Mouse (Mus musculus) heart, postnatal 25 days (tissue): Measurements from ENCODE around the gene Slc25a11. TPM values are rescaled to one million over a fixed set of nuclear protein-coding genes. Genes with fewer than 3 reads are reported as not detected.

ENCODE experiments used
- DNase-seq: peaks from one replicate; pipeline ENCODE4 v3.0.0; 2022; ENCODE audit warnings: low spot score
- intact Hi-C: fragments of 180-260 bp; cut with DNase I; formaldehyde crosslinking; loops from one replicate; pipeline ENCODE4 v1.15.1; 2025
- total RNA-seq, 2 experiments: library from RNA; stranded (reverse); gene quantifications; 2 replicates each; pipeline ENCODE4 v1.2.3; 2021

Slc25a11 gene
- total RNA-seq, 2 experiments from 2014 or later, result 550 to 562 TPM

GRCm38 (mm10) chr11:70635601-70636000, 11.7 kb downstream of the Slc25a11 start:
- DNase-seq, result no peak
- intact Hi-C loops, result no loop called here

DNA sequence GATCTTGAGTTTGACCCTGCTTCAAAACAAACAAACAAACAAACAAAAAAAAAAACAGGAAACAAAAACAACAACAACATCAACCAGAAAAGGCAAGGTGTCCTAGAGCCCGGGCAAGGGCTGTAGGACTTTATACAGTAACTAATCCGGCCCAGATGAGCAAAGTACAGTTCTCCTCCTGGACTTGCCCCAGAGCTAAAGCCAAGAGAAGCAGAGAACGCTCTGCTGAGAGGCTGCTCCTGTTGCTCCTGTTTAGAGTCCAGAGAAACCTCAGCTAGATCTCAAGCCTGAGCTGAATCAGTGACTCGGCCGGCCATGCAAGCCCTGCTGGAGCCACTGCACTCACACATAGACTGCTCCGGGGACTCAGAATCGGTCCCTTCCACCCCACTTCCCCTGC, 17.1 kb downstream of the Slc25a11 start:
- intact Hi-C loops, result no loop called here
- DNase-seq, result no peak

GRCm38 (mm10) chr11:70629557-70629956, 17.7 kb downstream of the Slc25a11 start:
- intact Hi-C loops, result loop anchor here (2.0 to 5.0 kb wide), 2 partner anchors 112 to 125 kb away; partner anchors contain the start of gene Gltpd2

DNA sequence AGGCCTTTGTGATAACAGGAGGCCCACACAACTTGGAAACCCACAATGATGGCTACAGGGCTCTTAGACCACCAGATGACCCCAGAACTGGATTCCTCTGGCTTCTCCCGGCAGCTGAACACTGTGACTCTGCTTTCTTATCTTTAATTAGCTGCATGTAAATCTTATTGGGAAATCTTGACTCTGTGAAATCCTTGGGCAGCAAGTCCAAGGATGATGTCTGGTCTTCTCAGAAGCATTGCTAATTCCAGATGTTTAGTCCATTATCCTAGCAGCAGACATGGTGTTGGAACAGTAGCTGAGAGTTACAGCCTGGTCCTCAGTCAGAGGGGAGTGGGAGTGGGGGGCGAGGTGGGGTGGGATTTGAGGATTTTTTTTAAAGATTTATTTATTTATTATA, 18.8 kb downstream of the Slc25a11 start:
- intact Hi-C loops, result loop anchor here (2.0 to 5.0 kb wide), 2 partner anchors 111 to 126 kb away; partner anchors contain the start of gene Gltpd2
- no peak for DNase-seq

More at GRCm38 (mm10) chr11:70629557-70629956, 17.7 kb downstream of the Slc25a11 start:
- no peak for DNase-seq

DNA sequence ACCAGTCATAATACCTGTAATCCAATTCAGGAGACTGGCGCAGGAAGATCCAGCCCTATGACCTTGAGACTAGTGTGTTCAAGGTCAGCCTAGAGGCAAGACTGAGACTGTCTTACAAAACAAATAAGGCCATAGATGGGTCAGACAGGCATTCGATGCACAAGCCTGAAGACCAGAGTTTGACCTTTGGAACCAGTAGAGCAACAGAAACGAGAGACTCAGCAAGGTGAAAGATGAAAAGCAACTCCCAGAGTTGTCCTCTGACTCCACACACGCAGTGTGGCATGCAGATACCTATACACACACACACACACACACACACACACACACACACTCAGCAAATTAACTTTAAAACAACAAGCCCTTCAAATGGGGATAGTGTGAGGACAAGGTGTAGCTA, 20.4 kb downstream of the Slc25a11 start:
- DNase-seq, result no peak
- intact Hi-C loops, result loop anchor here (5.0 kb wide), 1 partner anchor 110 kb away; the partner anchor contains the start of gene Gltpd2

DNA sequence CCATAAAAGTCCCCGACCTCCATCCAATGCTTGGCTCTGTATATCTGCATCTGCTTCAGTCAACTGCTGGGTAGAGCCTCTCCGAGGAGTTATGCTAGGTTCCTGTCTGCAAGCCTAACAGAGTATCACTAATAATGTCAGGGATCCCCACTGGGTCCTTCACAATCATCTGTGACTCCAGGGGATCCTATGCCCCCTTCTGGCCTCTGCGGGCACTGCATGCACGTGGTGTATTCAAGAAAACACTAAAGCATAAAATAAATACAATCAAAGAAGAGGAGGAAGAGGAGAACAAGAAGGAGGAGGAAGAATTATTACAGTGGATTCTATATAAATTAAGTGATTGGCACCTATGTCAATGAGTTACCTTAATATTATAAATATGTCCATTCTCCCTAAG, 21.8 kb downstream of the Slc25a11 start:
- no peak for DNase-seq
- intact Hi-C loops, result loop anchor here (5.0 kb wide), 1 partner anchor 108 kb away; the partner anchor contains the start of gene Gltpd2

DNA sequence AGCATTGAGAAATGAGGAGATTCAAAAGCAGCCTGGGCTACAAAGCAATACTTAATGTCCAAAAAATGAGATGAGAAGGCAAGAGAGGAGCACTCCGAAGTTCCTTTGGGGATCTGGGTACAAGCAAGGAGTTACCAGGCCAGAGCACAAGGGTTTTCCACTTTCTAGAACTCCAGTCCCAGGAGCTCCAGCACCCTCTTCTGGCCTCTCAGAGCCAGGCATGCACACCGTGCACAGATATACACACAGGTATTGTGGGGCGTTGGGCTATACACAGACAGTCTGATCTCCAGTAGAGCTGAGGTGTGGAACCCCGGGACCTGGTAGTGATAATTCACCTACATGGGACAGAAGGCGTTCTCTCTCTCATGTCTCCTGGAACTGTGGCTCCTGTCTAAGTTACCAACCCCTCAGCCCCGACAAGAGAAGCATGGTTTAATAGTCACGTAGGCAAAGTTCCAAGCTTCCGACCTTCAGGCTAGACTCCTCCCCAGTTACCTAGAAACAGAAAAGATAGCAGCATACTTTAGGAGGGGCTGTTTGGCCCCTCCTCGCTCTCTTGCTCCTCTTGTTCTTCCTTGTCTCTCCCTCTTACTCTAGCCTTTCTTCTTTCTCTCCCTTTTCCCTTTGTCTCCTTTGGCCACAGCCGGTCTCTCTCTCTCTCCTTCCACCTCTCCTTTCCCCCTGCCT, 24.1 kb downstream of the Slc25a11 start:
- DNase-seq, result no peak
- intact Hi-C loops, result no loop called here

GRCm38 (mm10) chr11:70621972-70622814, 25.1 kb downstream of the Slc25a11 start:
- DNase-seq, result no peak

GRCm38 (mm10) chr11:70619101-70619500, 28.2 kb downstream of the Slc25a11 start, which contains the start of gene Chrne:
Chrne (minus strand) TSS chr11:70619216.
- intact Hi-C loops, result no loop called here
- no peak for DNase-seq

More at GRCm38 (mm10) chr11:70621972-70622814, 25.1 kb downstream of the Slc25a11 start:
- intact Hi-C loops, result no loop called here

- intact Hi-C loops, result no loop called here
- DNase-seq, result no peak
These were observed 31.7 kb downstream of the Slc25a11 start, which contains the start of gene 4930544D05Rik for GRCm38 (mm10) chr11:70615516-70616093. 4930544D05Rik (plus strand) TSS chr11:70615848.

DNA sequence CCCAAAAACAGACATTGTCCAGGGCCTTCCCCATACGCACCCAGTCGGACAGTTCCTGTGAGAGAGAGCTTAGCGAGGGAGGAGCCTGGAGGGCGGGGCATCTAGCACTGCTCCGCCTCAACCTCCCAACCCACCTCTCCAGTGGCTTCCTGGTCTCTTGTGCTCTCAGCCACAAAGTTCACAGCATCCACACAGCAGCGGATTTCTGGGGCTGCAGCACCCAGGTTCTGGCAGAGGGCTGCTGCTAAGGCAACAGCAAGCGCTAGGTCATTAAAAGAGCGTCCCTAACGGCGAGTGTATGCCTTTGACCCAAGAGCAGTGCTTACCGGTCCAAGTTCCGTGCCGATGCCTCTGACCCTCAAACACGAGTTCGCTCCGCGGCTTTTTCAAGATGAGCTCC, 32.2 kb downstream of the Slc25a11 start:
- DNase-seq, result peak; percentile 55
- intact Hi-C loops, result no loop called here

DNA sequence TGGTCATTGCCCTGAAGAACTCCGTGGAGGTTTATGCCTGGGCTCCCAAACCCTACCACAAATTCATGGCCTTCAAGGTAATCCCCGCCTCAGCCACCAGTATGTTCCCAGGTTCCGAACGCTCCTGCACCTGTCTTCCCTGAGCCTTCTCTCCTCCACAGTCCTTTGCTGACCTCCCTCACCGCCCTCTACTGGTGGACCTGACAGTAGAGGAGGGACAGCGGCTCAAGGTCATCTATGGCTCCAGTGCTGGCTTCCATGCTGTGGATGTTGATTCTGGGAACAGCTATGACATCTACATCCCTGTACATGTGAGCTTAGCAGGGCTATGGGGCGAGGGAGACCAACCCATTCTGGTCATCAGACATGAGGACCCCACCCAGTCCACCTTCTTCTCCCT, 34.8 kb downstream of the Slc25a11 start:
- intact Hi-C loops, result no loop called here
- DNase-seq, result no peak

DNA sequence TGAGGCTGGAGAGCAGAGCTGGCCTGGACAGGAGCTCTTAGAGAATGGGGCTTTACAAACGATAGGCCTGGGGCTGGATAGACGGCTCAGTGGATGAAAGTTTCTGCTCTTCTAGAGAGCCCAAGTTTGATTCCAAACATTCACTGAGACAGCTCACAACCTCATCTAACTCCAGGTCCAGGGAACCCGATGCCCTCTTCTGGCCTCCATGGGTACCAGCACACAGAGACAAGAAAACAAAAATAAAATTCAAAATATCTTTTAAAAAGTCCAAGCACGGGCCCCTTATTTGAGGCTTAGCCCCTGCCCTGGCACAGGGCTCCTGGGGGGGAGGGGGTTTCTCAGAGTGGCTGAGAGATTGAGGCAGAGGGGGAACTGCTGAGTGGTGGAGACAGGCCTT, 36.5 kb downstream of the Slc25a11 start:
- intact Hi-C loops, result no loop called here

GRCm38 (mm10) chr11:70608381-70609066, 38.8 kb downstream of the Slc25a11 start:
- intact Hi-C loops, result no loop called here
- no peak for DNase-seq

More for the DNA sequence above, 36.5 kb downstream of the Slc25a11 start:
- DNase-seq, result no peak

- no peak for DNase-seq
- intact Hi-C loops, result no loop called here
These were observed 39.7 kb downstream of the Slc25a11 start for GRCm38 (mm10) chr11:70607611-70608010.

DNA sequence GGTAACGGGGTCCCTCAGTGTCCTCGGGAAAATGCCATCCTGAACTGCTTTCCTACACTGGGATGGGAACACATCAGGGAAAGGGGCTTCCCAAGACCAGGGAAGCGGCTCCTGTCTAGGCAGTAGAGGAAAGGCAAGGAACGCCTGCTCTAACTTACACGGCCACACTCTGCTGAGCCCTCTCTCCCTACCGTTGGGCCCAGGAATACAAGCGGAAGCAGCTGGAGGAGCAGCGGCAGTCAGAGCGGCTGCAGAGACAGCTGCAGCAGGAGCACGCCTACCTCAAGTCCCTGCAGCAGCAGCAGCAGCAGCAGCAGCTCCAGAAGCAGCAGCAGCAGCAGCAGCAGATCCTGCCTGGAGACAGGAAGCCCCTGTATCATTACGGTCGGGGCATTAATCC, 40.6 kb downstream of the Slc25a11 start:
- no peak for DNase-seq
- intact Hi-C loops, result no loop called here

- DNase-seq, result peak; percentile 42
- intact Hi-C loops, result loop anchor here (1.0 to 2.0 kb wide), 3 partner anchors 40 to 89 kb away; partner anchors contain the start of gene Pld2
These were observed 42.2 kb downstream of the Slc25a11 start for GRCm38 (mm10) chr11:70605024-70605566.

DNA sequence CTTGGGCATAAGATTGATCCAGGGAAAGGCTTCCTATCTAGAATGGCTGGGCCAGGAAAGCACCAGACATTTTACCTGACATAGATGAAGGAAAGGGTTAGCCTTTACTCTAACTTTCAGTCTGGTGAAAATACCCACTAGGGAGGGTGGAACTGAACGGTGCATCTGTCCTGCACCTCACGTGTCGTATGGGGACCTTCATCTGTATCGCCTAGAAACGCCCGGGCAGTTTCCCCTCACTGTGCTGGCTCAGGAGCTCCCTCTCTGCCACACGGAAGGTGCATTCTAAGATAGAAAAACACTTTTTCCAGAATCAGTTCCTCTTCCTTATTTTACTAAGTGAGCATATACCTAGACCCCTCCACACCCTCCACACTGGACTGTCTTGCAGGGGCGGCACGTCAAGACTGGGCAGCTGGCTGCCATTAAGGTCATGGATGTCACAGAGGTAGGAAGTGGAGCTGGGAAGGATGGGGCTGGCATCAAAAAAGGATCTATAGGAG, 48.8 kb downstream of the Slc25a11 start:
- no peak for DNase-seq
- intact Hi-C loops, result no loop called here

- intact Hi-C loops, result no loop called here
- no peak for DNase-seq
These were observed 50.0 kb downstream of the Slc25a11 start for GRCm38 (mm10) chr11:70597301-70597700.
